Mouse (Mus musculus) forebrain, postnatal 0 days (tissue): ENCODE data around the gene Adap2. TPM values are rescaled to one million over a fixed set of nuclear protein-coding genes. Genes with fewer than 3 reads are reported as not detected.

ENCODE experiments used
- ATAC-seq: fragments of 200-750 bp; cut with Nextera tagmentation; 2 replicates; pipeline ENCODE4 v1.8.0; 2017; ENCODE audit warnings: mild to moderate bottlenecking, moderate library complexity
- DNase-seq: peaks from one replicate; pipeline ENCODE4 v3.0.0-alpha.2; 2015
- H3K27ac ChIP-seq: fragments of 300-500 bp; sonication (generic); 2 replicates; pipeline ENCODE4 v1.5.1; 2014; ENCODE audit warnings: low read depth, mild to moderate bottlenecking, antibody characterized with exemption, low read length, moderate library complexity, mixed read lengths
- H3K27me3 ChIP-seq: fragments of 300-500 bp; sonication (generic); 2 replicates; pipeline ENCODE4 v1.6.1; 2014; ENCODE audit warnings: mild to moderate bottlenecking, low read length, mixed read lengths; ENCODE audit not compliant: insufficient read depth
- H3K36me3 ChIP-seq: fragments of 300-500 bp; sonication (generic); 2 replicates; pipeline ENCODE4 v1.6.1; 2014; ENCODE audit warnings: mild to moderate bottlenecking, moderate library complexity; ENCODE audit not compliant: insufficient read depth
- H3K4me1 ChIP-seq: fragments of 300-500 bp; sonication (generic); 2 replicates; pipeline ENCODE4 v1.6.1; 2014; ENCODE audit warnings: antibody characterized with exemption; ENCODE audit not compliant: insufficient read depth
- H3K4me2 ChIP-seq: fragments of 300-500 bp; sonication (generic); 2 replicates; pipeline ENCODE4 v1.6.1; 2014; ENCODE audit warnings: low read depth, mild to moderate bottlenecking, moderate library complexity
- H3K4me3 ChIP-seq: fragments of 300-500 bp; sonication (generic); 2 replicates; pipeline ENCODE4 v1.5.1; 2014; ENCODE audit warnings: low read depth, low read length, mixed read lengths
- H3K9ac ChIP-seq: fragments of 300-500 bp; sonication (generic); 2 replicates; pipeline ENCODE4 v1.6.1; 2014; ENCODE audit warnings: mild to moderate bottlenecking
- H3K9me3 ChIP-seq: fragments of 300-500 bp; sonication (generic); 2 replicates; pipeline ENCODE4 v1.6.1; 2016; ENCODE audit warnings: low read length
- CTCF ChIP-seq: sonication (generic); IDR thresholded peaks from 2 replicates; pipeline ENCODE4 v1.5.1; 2016; ENCODE audit warnings: antibody characterized with exemption, control low read depth, low read depth
- WGBS: fragments of 180-500 bp; shearing (Covaris S2); extraction: QIAGEN DNeasy Blood & Tissue Kit; methylation state at CpG from one replicate; pipeline ENCODE4 v1.1.7; 2014; 5-methylcytosine and 5-hydroxymethylcytosine counted together
- polyA plus RNA-seq: library from polyadenylated mRNA; unstranded; fragments of >200 nt; fragmentation: Nextera tagmentation; extraction: Ambion mirVana; gene quantifications from 2 replicates; pipeline ENCODE4 v1.2.1, GENCODE M21; 2015
- total RNA-seq: library from RNA; depleted of rRNA; stranded (reverse); fragments of >200 nt; gene quantifications from 2 replicates; pipeline ENCODE4 v1.2.3, GENCODE M21; 2014

Gene Adap2
- total and polyA plus RNA-seq, 2 experiments from 2014 or later = 3.2 to 4.4 TPM

GRCm38 (mm10) chr11:80156841-80157240 lies 2.9 kb downstream of the Adap2 start:
- ATAC-seq = no peak
- no peak for DNase-seq
- Histone ChIP-seq H3K9ac (no peak overlapping the region), H3K27me3 (peaks cover 24% of the 10 kb centered on the region), H3K4me1 (0 out of 2 replicates have a peak, but pooled peaks cover 4% of the 10 kb centered on the region), H3K9me3 (no peaks in the 10 kb centered on the region), H3K4me3 (no peak overlapping the region), H3K36me3 (no peaks in the 10 kb centered on the region), H3K4me2 (no peak overlapping the region), H3K27ac (no peak overlapping the region)
- WGBS = 74% methylated on average over 4 of the region's 4 CpGs
- no peak for TF ChIP-seq CTCF

GRCm38 (mm10) chr11:80159018-80159417 lies 5.1 kb downstream of the Adap2 start:
- no peak for TF ChIP-seq CTCF
- 86% methylated on average over 7 of the region's 7 CpGs for WGBS
- H3K4me3 ChIP-seq = no peak overlapping the region

DNA sequence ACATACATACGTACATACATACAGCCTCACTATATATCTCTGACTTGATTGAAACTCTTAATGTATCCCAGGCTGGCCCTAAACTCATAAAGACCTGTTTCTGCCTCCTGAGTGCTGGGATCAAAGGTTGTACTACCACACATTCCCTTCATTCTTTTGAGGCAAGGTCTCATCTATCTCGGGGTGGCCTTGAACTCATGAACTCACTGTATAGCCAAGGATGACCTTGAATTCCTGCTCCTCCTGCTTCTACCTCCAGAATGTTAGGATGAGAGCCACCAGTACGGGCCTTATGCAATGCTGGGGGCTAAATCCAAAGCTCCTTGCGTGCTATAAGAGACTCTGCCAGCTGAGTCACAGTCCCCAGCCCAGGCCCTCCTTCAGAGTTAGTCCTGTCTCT lies 7.1 kb downstream of the Adap2 start:
- DNase-seq = no peak
- H3K9me3 ChIP-seq = no peaks in the 10 kb centered on the region
- 75% methylated on average over 4 of the region's 4 CpGs for WGBS
- H3K4me1 ChIP-seq = no peaks in the 10 kb centered on the region
- ATAC-seq = no peak
- no peaks in the 10 kb centered on the region for H3K27me3 ChIP-seq
- H3K4me3 ChIP-seq = no peak overlapping the region
- no peak overlapping the region for H3K9ac ChIP-seq
- H3K4me2 ChIP-seq = no peak overlapping the region
- TF ChIP-seq CTCF = no peak
- no peaks in the 10 kb centered on the region for H3K36me3 ChIP-seq
- H3K27ac ChIP-seq = no peak overlapping the region

More at GRCm38 (mm10) chr11:80159018-80159417, 5.1 kb downstream of the Adap2 start:
- H3K4me1 ChIP-seq = no peaks in the 10 kb centered on the region
- H3K9me3 ChIP-seq = no peaks in the 10 kb centered on the region
- H3K36me3 ChIP-seq = no peaks in the 10 kb centered on the region
- H3K27me3 ChIP-seq = peaks cover 11% of the 10 kb centered on the region
- no peak for ATAC-seq
- no peak for DNase-seq
- H3K27ac ChIP-seq = no peak overlapping the region
- no peak overlapping the region for H3K4me2 ChIP-seq
- H3K9ac ChIP-seq = no peak overlapping the region

DNA sequence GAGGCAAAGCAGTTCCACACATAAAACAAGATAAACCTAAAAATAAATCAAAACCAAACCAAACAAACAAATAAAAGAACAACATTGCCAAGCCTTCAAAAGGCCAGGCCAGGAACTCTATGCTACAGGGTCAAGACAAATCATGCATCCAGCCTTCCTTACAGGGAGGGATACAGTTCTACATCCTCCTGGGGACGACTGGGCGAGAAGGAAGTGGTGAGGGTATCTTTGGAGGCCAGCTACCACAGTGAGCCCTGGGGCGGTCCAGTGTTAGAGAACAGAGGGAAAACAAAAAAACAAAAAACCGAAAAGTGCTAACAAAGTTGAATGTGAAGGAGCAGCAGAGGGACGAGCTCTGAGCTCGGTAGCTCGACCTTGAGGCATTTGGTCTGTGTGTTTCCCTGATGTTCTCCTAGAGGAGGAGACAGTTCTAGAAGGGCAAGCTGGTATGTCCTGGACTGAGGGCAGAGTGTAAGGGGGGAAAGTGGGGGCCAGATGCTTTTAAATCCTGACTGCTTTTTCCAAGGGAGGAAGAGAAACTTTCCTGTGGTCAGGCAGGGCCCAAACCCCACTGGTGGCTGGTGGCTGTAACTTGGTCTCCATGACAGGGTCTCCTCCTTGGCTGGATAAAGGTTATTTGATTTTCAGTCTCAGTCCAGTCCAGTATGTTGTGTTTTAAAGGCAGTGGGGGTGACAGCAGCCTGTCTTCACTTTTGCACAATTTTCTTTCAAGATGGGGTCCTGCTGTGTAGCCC lies 9.6 kb downstream of the Adap2 start:
- 74% methylated on average over 7 of the region's 7 CpGs for WGBS
- no peak overlapping the region for H3K9ac ChIP-seq
- TF ChIP-seq CTCF = no peak
- ATAC-seq (no peak), DNase-seq (no peak)
- H3K27me3 ChIP-seq = no peaks in the 10 kb centered on the region
- no peak overlapping the region for H3K4me3 ChIP-seq
- no peak overlapping the region for H3K27ac ChIP-seq
- H3K36me3 ChIP-seq = no peaks in the 10 kb centered on the region
- H3K4me2 ChIP-seq = no peak overlapping the region
- H3K4me1 ChIP-seq = no peaks in the 10 kb centered on the region
- no peaks in the 10 kb centered on the region for H3K9me3 ChIP-seq

- 44% methylated on average over 2 of the region's 2 CpGs for WGBS
- ATAC-seq (no peak), DNase-seq (no peak)
- Histone ChIP-seq H3K4me1 (no peaks in the 10 kb centered on the region), H3K9ac (no peak overlapping the region), H3K4me3 (no peak overlapping the region), H3K4me2 (no peak overlapping the region), H3K27ac (no peak overlapping the region), H3K27me3 (no peaks in the 10 kb centered on the region), H3K36me3 (no peaks in the 10 kb centered on the region), H3K9me3 (no peaks in the 10 kb centered on the region)
- no peak for TF ChIP-seq CTCF
Observed at GRCm38 (mm10) chr11:80164224-80164623, 10.3 kb downstream of the Adap2 start.

- DNase-seq = no peak
- ATAC-seq = no peak
- H3K9ac ChIP-seq = no peak overlapping the region
- no peak overlapping the region for H3K27ac ChIP-seq
- no peaks in the 10 kb centered on the region for H3K4me1 ChIP-seq
- H3K36me3 ChIP-seq = no peaks in the 10 kb centered on the region
- no peak overlapping the region for H3K4me3 ChIP-seq
- H3K9me3 ChIP-seq = no peaks in the 10 kb centered on the region
- no peak for TF ChIP-seq CTCF
- 96% methylated on average over 9 of the region's 9 CpGs for WGBS
- H3K4me2 ChIP-seq = no peak overlapping the region
- no peaks in the 10 kb centered on the region for H3K27me3 ChIP-seq
Observed at GRCm38 (mm10) chr11:80168121-80168520, 14.2 kb downstream of the Adap2 start.

GRCm38 (mm10) chr11:80168611-80169249 lies 14.8 kb downstream of the Adap2 start:
- Histone ChIP-seq H3K27me3 (no peaks in the 10 kb centered on the region), H3K4me3 (no peak overlapping the region), H3K9ac (no peak overlapping the region), H3K4me1 (no peaks in the 10 kb centered on the region), H3K27ac (no peak overlapping the region), H3K36me3 (no peaks in the 10 kb centered on the region), H3K9me3 (no peaks in the 10 kb centered on the region), H3K4me2 (no peak overlapping the region)
- ATAC-seq (no peak), DNase-seq (no peak)
- no peak for TF ChIP-seq CTCF
- WGBS = 81% methylated on average over 4 of the region's 4 CpGs
